Mouse (Mus musculus): Measurements from ENCODE around the gene D630003M21Rik.

D630003M21Rik gene

GRCm38 (mm10) chr2:158141690-158142440 lies 87.2 kb downstream of the D630003M21Rik start:
- DNase-seq (ENCODE audit: low read depth, low spot score): no peak

- no peak for DNase-seq (ENCODE audit: low read depth, low spot score)
These were observed 87.8 kb downstream of the D630003M21Rik start for GRCm38 (mm10) chr2:158141271-158141670.

- no peak for DNase-seq (ENCODE audit: low read depth, low spot score)
These were observed 88.4 kb downstream of the D630003M21Rik start for GRCm38 (mm10) chr2:158140664-158141063.

GRCm38 (mm10) chr2:158139628-158140027 lies 89.4 kb downstream of the D630003M21Rik start:
- DNase-seq (ENCODE audit: low read depth, low spot score): no peak

GRCm38 (mm10) chr2:158138778-158139177 lies 90.2 kb downstream of the D630003M21Rik start:
- no peak for DNase-seq (ENCODE audit: low read depth, low spot score)

GRCm38 (mm10) chr2:158137771-158138170 lies 91.3 kb downstream of the D630003M21Rik start:
- no peak for DNase-seq (ENCODE audit: low read depth, low spot score)

GRCm38 (mm10) chr2:158136205-158136604 lies 92.8 kb downstream of the D630003M21Rik start:
- DNase-seq (ENCODE audit: low read depth, low spot score): no peak

GRCm38 (mm10) chr2:158133050-158133449 lies 96.0 kb downstream of the D630003M21Rik start:
- peak; percentile 55 for DNase-seq (ENCODE audit: low read depth, low spot score)
